ENCODE assay signal across 12 mouse cellular contexts in genomic region chr2:105375705-105376104, GRCm38 (mm10).
"Had no signal": no experiment of that assay in that cellular context is flagged by ENCODE, and none has a peak within 500 bp of the region (broad histone marks: within the 10 kb centered on the region; RNA-seq: fewer than 3 reads in every experiment).

No protein-coding gene starts in this region.

- H3K4me3 ChIP-seq: limb, embryonic 12.5 days; midbrain, embryonic 12.5 days; neural tube, embryonic 13.5 days; stomach, embryonic 15.5 days had no signal

- H3K27ac ChIP-seq: limb, embryonic 12.5 days; liver, embryonic 14.5 days; midbrain, embryonic 12.5 days; neural tube, embryonic 13.5 days; stomach, embryonic 15.5 days had no signal

- DNase-seq: kidney, adult 8-10 months; kidney, postnatal 25 days; layer of hippocampus, postnatal 36 days; retina, postnatal 1 day; right cerebral cortex, postnatal 14 days; thymus, adult 2 months; thymus, postnatal 25 days had no signal
